Mouse (Mus musculus): ENCODE measurements around the gene Bcat2.

Gene Bcat2

GRCm38 (mm10) chr7:45550821-45551511 is 19.0 kb upstream of the Bcat2 start:
- no peak for DNase-seq (ENCODE audit: low read depth)

- no peak for DNase-seq (ENCODE audit: low read depth)
These were observed 18.5 kb upstream of the Bcat2 start for GRCm38 (mm10) chr7:45551512-45551883.

GRCm38 (mm10) chr7:45553519-45553918 is 16.4 kb upstream of the Bcat2 start:
- DNase-seq (ENCODE audit: low read depth), result no peak

- no peak for DNase-seq (ENCODE audit: low read depth)
These were observed 16.0 kb upstream of the Bcat2 start for GRCm38 (mm10) chr7:45553990-45554389.

DNA sequence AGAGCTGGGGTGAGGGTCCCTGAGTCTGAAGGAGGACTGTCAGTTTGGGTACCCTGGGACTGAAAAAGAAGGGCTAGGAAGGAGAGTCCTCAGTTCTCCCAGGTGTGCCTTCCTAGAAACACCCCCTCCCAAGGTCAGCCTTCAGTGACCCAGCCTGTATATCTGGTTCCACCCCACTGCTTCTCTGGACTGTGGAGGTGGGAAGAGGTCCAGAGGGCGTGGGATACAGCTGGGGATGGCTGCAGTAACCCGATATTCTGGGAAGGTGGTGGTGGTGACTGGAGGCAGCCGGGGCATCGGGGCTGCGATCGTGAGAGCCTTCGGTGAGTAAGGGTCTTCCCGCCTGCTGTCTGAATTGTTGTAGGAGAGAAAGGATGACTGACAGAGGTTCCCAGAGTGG is 15.2 kb upstream of the Bcat2 start, which contains the start of gene Hsd17b14:
Gene Hsd17b14 (plus strand): TSS at position 150 of the 400 bp plus-strand sequence.
- no peak for DNase-seq (ENCODE audit: low read depth)

DNA sequence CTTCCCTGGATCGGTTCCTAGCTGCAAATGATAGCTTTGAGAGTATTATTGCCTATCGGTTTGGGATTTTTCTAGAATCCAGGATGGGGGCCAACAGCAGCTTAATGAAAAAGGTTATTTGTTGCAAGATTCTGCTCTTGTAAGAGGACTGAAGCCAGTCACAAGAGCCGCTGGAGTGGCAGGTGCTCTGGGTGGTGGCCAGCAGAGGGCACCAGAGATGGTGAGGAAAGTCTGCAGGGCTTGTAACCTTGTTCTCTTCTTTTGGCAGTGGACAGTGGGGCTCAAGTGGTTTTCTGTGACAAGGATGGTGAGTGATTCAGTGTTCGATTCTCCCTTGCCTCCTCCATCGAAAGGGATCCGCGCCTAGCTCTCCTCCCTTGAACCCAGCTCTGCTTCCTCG is 14.2 kb upstream of the Bcat2 start:
- peak; percentile 85 for DNase-seq (ENCODE audit: low read depth)

DNA sequence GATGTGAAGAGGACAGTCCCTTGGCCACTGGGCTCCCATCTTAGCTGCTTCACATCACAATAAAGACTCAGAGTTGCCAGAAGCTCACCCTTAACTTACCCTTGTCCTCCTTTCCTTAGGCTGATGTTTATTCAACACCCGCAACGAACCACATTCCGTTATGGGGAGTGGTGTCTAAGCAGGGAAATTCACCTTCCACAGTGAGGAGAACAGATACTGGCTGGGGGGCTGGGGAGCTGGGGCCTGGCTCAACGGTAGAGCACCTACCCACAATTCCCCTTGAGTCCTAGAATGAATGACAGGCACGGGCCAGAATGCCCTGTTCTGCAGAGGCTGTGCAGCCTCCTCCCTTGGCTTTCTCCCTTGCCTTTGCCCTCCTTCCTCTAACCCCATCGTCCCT is 11.0 kb upstream of the Bcat2 start:
- no peak for DNase-seq (ENCODE audit: low read depth)

- peak; percentile 51 for DNase-seq (ENCODE audit: low read depth)
These were observed 9.7 kb upstream of the Bcat2 start for GRCm38 (mm10) chr7:45560241-45560640.

DNA sequence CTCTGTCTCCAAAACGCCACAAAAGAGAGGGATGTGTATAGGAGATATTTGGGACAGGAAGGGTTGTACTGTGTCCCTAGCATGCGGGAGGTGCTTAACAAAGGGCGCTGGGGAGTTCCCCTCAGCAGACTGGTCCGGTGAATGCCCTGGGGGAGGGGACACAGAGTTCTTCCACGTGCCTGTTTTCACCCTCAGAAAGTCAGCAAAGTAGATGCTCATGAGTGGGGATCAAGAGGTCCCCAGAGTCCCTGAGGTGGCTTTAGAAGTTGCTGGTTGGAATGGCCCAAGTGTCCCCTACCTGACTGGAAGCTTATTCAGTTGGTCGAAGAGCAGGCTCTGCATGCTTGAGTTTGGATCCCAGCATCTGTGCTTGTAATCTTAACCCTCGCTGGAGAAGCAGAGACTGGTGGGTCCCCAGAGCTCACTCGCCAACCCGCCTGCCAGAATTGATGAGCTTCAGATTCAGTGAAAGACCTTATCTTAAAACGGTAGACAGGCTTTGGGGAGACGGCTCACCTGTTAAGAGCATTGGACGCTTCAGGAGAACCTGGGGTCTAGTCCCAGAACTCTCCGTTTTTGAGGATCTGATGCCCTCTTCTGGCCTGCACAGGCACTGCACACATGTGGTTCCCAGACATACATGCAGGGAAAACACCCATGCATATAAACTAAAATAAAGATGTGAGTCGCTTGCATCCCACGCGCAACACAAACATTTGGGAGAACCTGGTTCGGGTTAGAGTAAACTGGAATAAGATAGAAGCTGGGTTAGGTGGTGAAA is 8.9 kb upstream of the Bcat2 start:
- DNase-seq (ENCODE audit: low read depth), result peak; percentile 88

- DNase-seq (ENCODE audit: low read depth), result peak; percentile 30
These were observed 8.1 kb upstream of the Bcat2 start for GRCm38 (mm10) chr7:45561624-45562520.

- DNase-seq (ENCODE audit: low read depth), result no peak
These were observed 5.1 kb upstream of the Bcat2 start for GRCm38 (mm10) chr7:45564811-45565210.

- DNase-seq (ENCODE audit: low read depth), result no peak
These were observed 4.5 kb upstream of the Bcat2 start for GRCm38 (mm10) chr7:45565446-45565845.

- no peak for DNase-seq (ENCODE audit: low read depth)
These were observed 2.7 kb upstream of the Bcat2 start for GRCm38 (mm10) chr7:45567112-45567779.

- peak; percentile 94 for DNase-seq (ENCODE audit: low read depth)
These were observed 2.0 kb upstream of the Bcat2 start for GRCm38 (mm10) chr7:45567780-45568516.

DNA sequence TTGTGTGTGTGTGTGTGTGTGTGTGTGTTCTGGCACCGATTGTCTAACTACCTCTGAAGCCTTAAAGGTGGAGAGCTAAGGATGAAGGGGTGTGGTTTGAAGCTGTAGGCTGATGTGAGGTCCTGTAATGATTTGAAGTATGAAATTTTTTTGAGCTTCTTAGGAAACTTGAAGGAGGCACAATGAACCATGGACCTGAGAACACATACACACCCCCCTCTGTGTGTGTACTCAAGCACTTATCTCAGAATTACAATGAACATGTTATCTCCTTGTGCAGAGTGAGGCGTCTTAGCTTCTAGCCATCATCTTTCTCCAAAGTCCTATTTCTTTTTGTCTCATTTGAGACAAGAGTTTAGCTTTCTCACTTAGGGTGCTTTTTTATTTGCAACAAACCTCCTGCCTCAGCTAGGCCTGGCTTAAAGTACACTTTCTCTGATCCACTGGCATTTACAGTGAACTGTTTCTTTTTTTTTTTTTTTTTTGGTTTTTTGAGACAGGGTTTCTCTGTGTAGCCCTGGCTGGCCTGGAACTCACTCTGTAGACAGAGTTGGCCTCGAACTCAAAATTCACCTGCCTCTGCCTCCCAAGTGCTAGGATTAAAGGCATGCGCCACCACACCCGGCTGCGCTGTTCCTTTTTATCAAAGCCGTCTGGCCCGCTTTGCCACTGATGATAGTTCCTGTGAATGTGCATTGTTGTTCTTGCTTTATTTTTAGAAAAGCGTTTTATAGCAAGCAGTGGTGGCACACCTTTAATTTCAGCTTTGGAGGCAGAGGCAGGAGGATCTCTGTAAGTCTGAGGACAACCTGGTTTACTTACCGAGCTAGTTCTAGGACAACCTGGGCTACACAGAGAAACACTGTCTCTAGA is 1.1 kb upstream of the Bcat2 start:
- DNase-seq (ENCODE audit: low read depth), result no peak

DNA sequence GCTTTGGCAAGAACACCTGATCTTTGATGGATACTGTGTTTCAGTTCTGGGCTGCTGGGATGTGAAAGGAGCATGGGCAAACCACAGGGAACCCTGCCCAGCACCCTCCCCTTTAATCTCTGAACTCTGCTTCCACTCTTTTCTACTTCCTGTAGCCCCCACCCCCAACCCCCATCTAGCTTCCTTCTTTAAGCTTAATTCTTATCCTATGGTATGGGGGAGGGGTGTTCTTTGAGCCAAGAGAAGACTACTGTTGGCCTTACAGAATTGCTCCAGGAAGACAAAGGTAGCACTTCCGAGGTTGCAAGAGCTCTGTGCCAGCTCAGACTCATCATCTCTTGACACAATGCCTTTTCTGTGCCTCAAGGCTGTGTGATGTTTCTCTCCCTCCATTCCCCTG is 2.0 kb downstream of the Bcat2 start:
- peak; percentile 35 for DNase-seq (ENCODE audit: low read depth)

GRCm38 (mm10) chr7:45573954-45574353 is 4.0 kb downstream of the Bcat2 start:
- peak; percentile 70 for DNase-seq (ENCODE audit: low read depth)

DNA sequence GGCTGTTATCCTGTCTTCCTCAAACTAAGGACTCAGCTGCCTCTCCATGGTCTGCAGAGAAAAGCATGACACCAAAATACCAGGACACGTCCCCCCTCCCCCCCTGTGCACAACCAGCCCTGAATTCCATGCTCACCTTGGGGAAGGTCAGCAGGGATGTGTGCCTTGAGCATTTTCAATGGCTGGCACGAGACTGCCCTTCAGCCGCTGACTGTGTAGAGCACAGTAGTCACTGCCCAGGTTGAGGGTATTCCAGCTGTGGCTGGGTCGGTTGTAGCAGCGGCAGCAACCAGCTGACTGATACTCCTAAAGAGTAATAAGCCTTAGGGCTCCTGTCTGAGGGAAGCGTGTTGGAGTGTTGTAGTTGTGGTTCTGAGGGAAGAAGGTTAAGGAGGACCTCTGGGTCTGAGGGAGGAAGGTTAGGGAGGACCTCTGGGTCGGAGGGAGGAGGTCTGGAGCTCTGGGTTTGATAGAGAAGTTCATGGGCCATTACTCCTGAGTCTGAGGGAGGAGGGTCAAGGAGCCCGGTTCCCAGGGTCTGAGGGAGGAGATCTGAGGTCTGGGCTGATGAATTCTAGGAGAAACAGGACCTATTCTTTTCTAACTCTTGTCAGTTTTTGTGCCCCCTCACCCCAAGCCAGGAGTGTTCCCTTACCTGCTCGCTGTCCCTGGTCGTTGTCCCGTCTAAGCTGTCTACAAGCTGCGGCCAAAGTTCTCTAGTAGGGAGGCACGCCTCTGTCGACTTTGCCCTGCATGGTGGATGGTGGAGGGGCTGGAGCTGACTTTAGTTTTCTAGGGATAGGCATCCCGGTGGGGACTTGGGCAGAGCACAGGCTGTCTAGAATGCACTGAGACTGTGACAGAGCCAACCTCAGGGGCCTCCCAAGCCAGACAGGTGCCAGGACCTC is 4.8 kb downstream of the Bcat2 start:
- DNase-seq (ENCODE audit: low read depth), result no peak

DNA sequence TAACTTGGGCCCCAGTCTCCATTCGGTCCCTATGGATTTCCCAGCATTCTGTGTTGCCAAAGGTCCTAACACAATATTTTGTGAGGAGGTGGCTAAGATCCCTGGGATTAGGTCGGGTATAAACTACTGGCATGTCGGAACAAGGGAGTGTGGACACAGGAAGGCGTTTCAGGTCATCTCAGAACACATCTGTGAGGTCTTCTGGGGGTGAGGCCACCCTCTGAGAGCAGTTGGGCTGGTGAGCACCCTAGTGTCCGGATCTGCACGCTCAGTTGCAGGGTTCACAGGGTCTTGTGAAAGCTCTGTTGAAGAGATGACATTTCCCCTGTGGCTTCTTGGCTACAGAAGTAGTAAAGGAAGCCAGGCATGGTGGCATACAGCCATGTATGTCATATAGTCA is 16.0 kb downstream of the Bcat2 start:
- no peak for DNase-seq (ENCODE audit: low read depth)
